Mouse (Mus musculus): Measurements from ENCODE around the gene Ms4a15.

DNA sequence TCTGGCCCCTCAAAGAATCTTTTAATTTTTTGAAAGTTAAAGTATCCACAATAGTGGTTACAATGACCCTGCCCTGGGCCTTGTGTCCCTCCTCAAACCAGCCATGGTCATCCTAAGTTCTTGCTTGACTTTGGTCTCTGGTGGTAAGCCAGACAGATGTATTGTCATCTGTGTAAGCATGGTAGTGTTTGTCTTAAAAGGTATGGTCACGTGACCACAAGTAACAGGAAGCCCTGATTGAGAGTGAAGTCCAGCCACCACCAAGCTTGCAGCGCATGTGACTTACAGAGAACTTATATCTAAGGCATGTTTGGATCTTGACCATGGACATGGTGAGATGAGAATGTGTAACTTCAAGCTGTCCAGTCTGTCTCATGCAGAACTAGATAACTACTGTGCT, 17.9 kb downstream of the Ms4a15 start:
- TF ChIP-seq CTCF (IDR thresholded peaks at IDR 0.05) (no peak), EP300 (IDR thresholded peaks at IDR 0.05; ENCODE audit: insufficient read depth, low read depth, low read length) (no peak)

Data from heart, adult 2 months (tissue).